Mouse (Mus musculus) layer of hippocampus, adult 9-10 months (tissue): ENCODE results near the gene Tmem25.
"Not testable (repeated sequence)": the region's sequence is repeated elsewhere in the genome, so short reads cannot be mapped to it uniquely, and the experiment has no call there.

Experiments used
- DNase-seq: peaks from one replicate; pipeline ENCODE4 v3.0.0; 2022; ENCODE audit warnings: low spot score

The Tmem25 gene

GRCm38 (mm10) chr9:44772750-44773651, 26.1 kb downstream of the Tmem25 start:
- peak; percentile 95 for DNase-seq

- no peak for DNase-seq
Measured at GRCm38 (mm10) chr9:44772392-44772749, 26.7 kb downstream of the Tmem25 start.

- DNase-seq, result no peak
Measured at GRCm38 (mm10) chr9:44771376-44771775, 27.7 kb downstream of the Tmem25 start.

GRCm38 (mm10) chr9:44768029-44768394, 31.1 kb downstream of the Tmem25 start:
- not testable (repeated sequence) for DNase-seq

- DNase-seq, result peak; percentile 49
Measured at GRCm38 (mm10) chr9:44767101-44768028, 31.7 kb downstream of the Tmem25 start, which contains the start of the genes Arcn1 and Ift46. TSS of gene Arcn1 (minus strand) at chr9:44767845. TSS of gene Ift46 (plus strand) at chr9:44767908.

- DNase-seq, result no peak
Measured at GRCm38 (mm10) chr9:44760873-44761272, 38.2 kb downstream of the Tmem25 start.

GRCm38 (mm10) chr9:44748473-44748872, 50.6 kb downstream of the Tmem25 start:
- no peak for DNase-seq

- DNase-seq, result no peak
Measured at GRCm38 (mm10) chr9:44747341-44747740, 51.8 kb downstream of the Tmem25 start.

- no peak for DNase-seq
Measured at GRCm38 (mm10) chr9:44746666-44747065, 52.4 kb downstream of the Tmem25 start.

GRCm38 (mm10) chr9:44745371-44745770, 53.7 kb downstream of the Tmem25 start:
- DNase-seq, result no peak
